Mouse (Mus musculus): ENCODE results near the gene Prmt1. TPM values are rescaled to one million over a fixed set of nuclear protein-coding genes. Genes with fewer than 3 reads are reported as not detected.

The Prmt1 gene
- polyA plus RNA-seq, 1 experiment = 218 TPM

- no peak for DNase-seq (ENCODE audit: low read depth)
These were observed 26.5 kb upstream of the Prmt1 start for GRCm38 (mm10) chr7:45012824-45013223.

- no peak for DNase-seq (ENCODE audit: low read depth)
These were observed 25.6 kb upstream of the Prmt1 start for GRCm38 (mm10) chr7:45012011-45012410.

- no peak for DNase-seq (ENCODE audit: low read depth)
These were observed 22.0 kb upstream of the Prmt1 start for GRCm38 (mm10) chr7:45008411-45008810.

GRCm38 (mm10) chr7:45007846-45008245, 21.5 kb upstream of the Prmt1 start:
- no peak for DNase-seq (ENCODE audit: low read depth)

- DNase-seq (ENCODE audit: low read depth) = no peak
These were observed 20.8 kb upstream of the Prmt1 start for GRCm38 (mm10) chr7:45007141-45007540.

- DNase-seq (ENCODE audit: low read depth) = no peak
These were observed 20.1 kb upstream of the Prmt1 start for GRCm38 (mm10) chr7:45006503-45006902.

GRCm38 (mm10) chr7:45005321-45005992, 19.1 kb upstream of the Prmt1 start:
- no peak for DNase-seq (ENCODE audit: low read depth)

GRCm38 (mm10) chr7:45004546-45004945, 18.2 kb upstream of the Prmt1 start:
- no peak for DNase-seq (ENCODE audit: low read depth)

GRCm38 (mm10) chr7:45002440-45002839, 16.1 kb upstream of the Prmt1 start:
- no peak for DNase-seq (ENCODE audit: low read depth)

GRCm38 (mm10) chr7:45000539-45001114, 14.3 kb upstream of the Prmt1 start:
- DNase-seq (ENCODE audit: low read depth) = no peak

GRCm38 (mm10) chr7:44999753-45000152, 13.4 kb upstream of the Prmt1 start:
- DNase-seq (ENCODE audit: low read depth) = no peak

GRCm38 (mm10) chr7:44998501-44998955, 12.2 kb upstream of the Prmt1 start, which contains the start of gene Bcl2l12:
TSS of gene Bcl2l12 (minus strand) at chr7:44998712.
- DNase-seq (ENCODE audit: low read depth) = no peak

- DNase-seq (ENCODE audit: low read depth) = no peak
These were observed 11.6 kb upstream of the Prmt1 start for GRCm38 (mm10) chr7:44997940-44998428.

- peak; percentile 69 for DNase-seq (ENCODE audit: low read depth)
These were observed 11.0 kb upstream of the Prmt1 start, which contains the start of gene Irf3 for GRCm38 (mm10) chr7:44997231-44997939. TSS of gene Irf3 (plus strand) at chr7:44997648.

GRCm38 (mm10) chr7:44996672-44997071, 10.3 kb upstream of the Prmt1 start:
- no peak for DNase-seq (ENCODE audit: low read depth)

- DNase-seq (ENCODE audit: low read depth) = no peak
These were observed 731 bp upstream of the Prmt1 start for GRCm38 (mm10) chr7:44986879-44987718.

GRCm38 (mm10) chr7:44985595-44986191, 675 bp downstream of the Prmt1 start:
- no peak for DNase-seq (ENCODE audit: low read depth)

- DNase-seq (ENCODE audit: low read depth) = no peak
These were observed 1.6 kb downstream of the Prmt1 start for GRCm38 (mm10) chr7:44984833-44985164.

GRCm38 (mm10) chr7:44983944-44984832, 2.2 kb downstream of the Prmt1 start:
- DNase-seq (ENCODE audit: low read depth) = no peak

- no peak for DNase-seq (ENCODE audit: low read depth)
These were observed 3.3 kb downstream of the Prmt1 start for GRCm38 (mm10) chr7:44983085-44983484.

Data from gonadal fat pad, adult 2 months (tissue).